Comparison of ENCODE assay signal across 8 mouse cellular contexts in the genomic region with DNA sequence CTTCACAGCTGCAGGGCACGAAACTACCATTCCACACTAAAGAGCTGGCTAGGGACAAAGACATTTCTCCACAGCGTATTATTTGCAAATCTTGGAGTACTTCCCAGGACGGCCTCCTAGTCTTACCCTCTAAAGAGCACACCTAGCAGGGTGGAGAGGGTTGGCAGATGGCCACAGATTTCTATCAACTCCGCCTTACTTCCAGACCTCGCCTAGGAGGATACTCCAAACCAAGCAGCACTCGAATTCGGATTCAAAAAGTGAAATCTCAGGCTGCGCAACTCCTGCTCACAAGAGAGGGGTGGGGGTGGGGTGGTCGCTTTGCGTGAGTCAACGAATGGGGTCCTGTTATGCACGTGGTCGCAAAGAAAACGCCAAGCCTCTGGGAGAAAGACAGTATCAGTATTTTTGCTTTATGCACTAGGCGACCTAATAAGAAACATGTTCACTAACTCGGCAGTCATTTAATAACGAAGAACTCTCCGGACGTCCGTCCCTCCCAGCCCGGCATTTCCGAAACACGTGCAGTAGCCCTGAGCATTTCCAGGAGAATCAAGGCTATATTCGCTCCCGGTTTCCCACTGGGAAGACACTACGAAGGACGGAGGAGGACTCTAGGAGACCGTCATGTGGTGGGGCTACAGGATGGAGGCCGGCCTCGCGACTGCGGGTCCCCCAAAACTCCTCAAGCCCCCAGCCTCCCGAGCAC. TPM values are rescaled to one million over a fixed set of nuclear protein-coding genes. Genes with fewer than 3 reads are reported as not detected.
DNase-seq lines count a peak whose midpoint lies in the region; ATAC-seq lines count a peak whose summit lies in the region.

No protein-coding gene starts in this region.

- peak; percentile 13 to 41 for DNase-seq in layer of hippocampus, postnatal 10 days (ENCODE audit: low spot score in 2 of 2)
- no peak for DNase-seq in layer of hippocampus, adult 9-10 months (ENCODE audit: low spot score)
- peak; percentile 28 for DNase-seq in MEL-GATA-1-ER (ENCODE audit: extremely low read depth, low read depth)
- peak; percentile 57 for DNase-seq in embryonic facial prominence, embryonic 11.5 days (ENCODE audit: low spot score)
- peak; percentile 60 for DNase-seq in kidney, postnatal 14 days
- DNase-seq in lung, postnatal 4 days, result peak; percentile 71 to 80

- no peaks in the 10 kb centered on the region for H3K9me3 ChIP-seq in embryonic facial prominence, embryonic 11.5 days (replicated peaks; ENCODE audit: control insufficient read depth, low read length)
- H3K9me3 ChIP-seq in heart, embryonic 14.5 days (ENCODE audit: control insufficient read depth, low read length), result no peaks in the 10 kb centered on the region

- H3K36me3 ChIP-seq in embryonic facial prominence, embryonic 11.5 days (replicated peaks; ENCODE audit: control insufficient read depth, insufficient read depth, low read depth, low read length), result peaks cover 8% of the 10 kb centered on the region
- H3K36me3 ChIP-seq in heart, embryonic 14.5 days (ENCODE audit: control insufficient read depth, insufficient read depth, low read length), result peaks cover 47% of the 10 kb centered on the region

- no peaks in the 10 kb centered on the region for H3K4me1 ChIP-seq in embryonic facial prominence, embryonic 11.5 days (ENCODE audit: control insufficient read depth, insufficient read depth, low read length)
- peaks cover 2 to 7% of the 10 kb centered on the region in 2 experiments; a peak in 2 of 4 replicates for H3K4me1 ChIP-seq in heart, embryonic 14.5 days (ENCODE audit: control insufficient read depth in 2 of 2, insufficient read depth in 2 of 2, low read length in 2 of 2)

- H3K27ac ChIP-seq in embryonic facial prominence, embryonic 11.5 days (replicated peaks; ENCODE audit: low read depth, low read length), result peak overlapping the region; percentile 82
- peak overlapping the region; percentile 60 to 92 for H3K27ac ChIP-seq in heart, embryonic 14.5 days (replicated peaks in 1 of 2; ENCODE audit: control insufficient read depth in 1 of 2, insufficient read depth in 1 of 2, low read depth in 2 of 2, low read length in 2 of 2)

- H3K27me3 ChIP-seq in embryonic facial prominence, embryonic 11.5 days (ENCODE audit: control insufficient read depth, insufficient read depth, low read length), result no peaks in the 10 kb centered on the region
- no peaks in the 10 kb centered on the region for H3K27me3 ChIP-seq in heart, embryonic 14.5 days (ENCODE audit: control insufficient read depth, insufficient read depth, low read length)

- peak overlapping the region; percentile 95 for H3K9ac ChIP-seq in embryonic facial prominence, embryonic 11.5 days (replicated peaks; ENCODE audit: low read length)
- peak overlapping the region; percentile 95 for H3K9ac ChIP-seq in heart, embryonic 14.5 days (ENCODE audit: low read length)

- H3K4me3 ChIP-seq in embryonic facial prominence, embryonic 11.5 days (ENCODE audit: low read depth, low read length), result peak overlapping the region; percentile 79
- H3K4me3 ChIP-seq in heart, embryonic 14.5 days (ENCODE audit: control insufficient read depth in 1 of 2, insufficient read depth in 1 of 2, low read depth in 1 of 2, low read length in 2 of 2), result peak overlapping the region; percentile 72 to 92

- H3K4me2 ChIP-seq in embryonic facial prominence, embryonic 11.5 days (ENCODE audit: low read depth, low read length), result peak overlapping the region; percentile 67
- peak overlapping the region; percentile 83 for H3K4me2 ChIP-seq in heart, embryonic 14.5 days (ENCODE audit: low read length)

- peak; percentile 15; the same call in 1 of the 2 replicates for ATAC-seq in embryonic facial prominence, embryonic 11.5 days (replicated peaks; ENCODE audit: insufficient number of reproducible peaks, low FRiP score, low TSS enrichment, low read depth)
- peak; percentile 59; the same call in 1 of the 2 replicates for ATAC-seq in heart, embryonic 14.5 days (ENCODE audit: insufficient number of reproducible peaks, insufficient read depth, low FRiP score, low read depth)
- no peak for ATAC-seq in granulocyte monocyte progenitor cell, adult 5-6 weeks (replicated peaks; ENCODE audit: poor library complexity, severe bottlenecking)

- WGBS in embryonic facial prominence, embryonic 11.5 days, result 5% methylated on average over 33 of the region's 33 CpGs
- WGBS in heart, embryonic 14.5 days, result 2% methylated on average over 33 of the region's 33 CpGs

RNA-seq across cellular contexts. Expression of gene Dbil5, which starts 0.6 kb away (rescaled TPM):
- total RNA-seq in layer of hippocampus, postnatal 10 days (2021), result 1 to 10 TPM in 1 of 2 experiments, under 1 TPM in 1; 0.69 to 1.3 TPM
- 0.39 and 1.2 TPM in 2 replicates for polyA plus RNA-seq in embryonic facial prominence, embryonic 11.5 days (2014; fragmentation: Nextera tagmentation; extraction: Ambion mirVana)
- polyA plus RNA-seq in heart, embryonic 14.5 days (2014; fragmentation: Nextera tagmentation; extraction: Ambion mirVana), result 1.0 and 2.1 TPM in 2 replicates
- not detected in 2 replicates for total RNA-seq in granulocyte monocyte progenitor cell, adult 5-6 weeks (2014; fragmentation: Nextera tagmentation)
- not detected in 2 replicates for total RNA-seq in granulocyte monocyte progenitor cell, adult 5-6 weeks (2017)

RNA-seq across cellular contexts. Expression of gene Gemin4, which starts 0.6 kb away (rescaled TPM):
- total RNA-seq in layer of hippocampus, postnatal 10 days (2021), result 10 to 100 TPM; 11.5 to 11.6 TPM
- 54.7 and 55.6 TPM in 2 replicates for polyA plus RNA-seq in embryonic facial prominence, embryonic 11.5 days (2014; fragmentation: Nextera tagmentation; extraction: Ambion mirVana)
- 18.8 and 23.0 TPM in 2 replicates for polyA plus RNA-seq in heart, embryonic 14.5 days (2014; fragmentation: Nextera tagmentation; extraction: Ambion mirVana)
- 21.6 and 21.9 TPM in 2 replicates for total RNA-seq in granulocyte monocyte progenitor cell, adult 5-6 weeks (2014; fragmentation: Nextera tagmentation)
- 18.2 and 19.1 TPM in 2 replicates for total RNA-seq in granulocyte monocyte progenitor cell, adult 5-6 weeks (2017)

RNA-seq across cellular contexts. Expression of gene Mrm3, which starts 26.7 kb away (rescaled TPM):
- 10 to 100 TPM; 17.6 to 18.2 TPM for total RNA-seq in layer of hippocampus, postnatal 10 days (2021)
- polyA plus RNA-seq in embryonic facial prominence, embryonic 11.5 days (2014; fragmentation: Nextera tagmentation; extraction: Ambion mirVana), result 22.4 and 25.1 TPM in 2 replicates
- polyA plus RNA-seq in heart, embryonic 14.5 days (2014; fragmentation: Nextera tagmentation; extraction: Ambion mirVana), result 21.8 and 23.2 TPM in 2 replicates
- total RNA-seq in granulocyte monocyte progenitor cell, adult 5-6 weeks (2014; fragmentation: Nextera tagmentation), result 19.7 and 26.3 TPM in 2 replicates
- total RNA-seq in granulocyte monocyte progenitor cell, adult 5-6 weeks (2017), result 28.5 and 30.5 TPM in 2 replicates

RNA-seq across cellular contexts. Expression of gene Glod4, which starts 26.7 kb away (rescaled TPM):
- total RNA-seq in layer of hippocampus, postnatal 10 days (2021), result 10 to 100 TPM; 48.6 to 66.6 TPM
- polyA plus RNA-seq in embryonic facial prominence, embryonic 11.5 days (2014; fragmentation: Nextera tagmentation; extraction: Ambion mirVana), result 152 and 158 TPM in 2 replicates
- polyA plus RNA-seq in heart, embryonic 14.5 days (2014; fragmentation: Nextera tagmentation; extraction: Ambion mirVana), result 135 and 138 TPM in 2 replicates
- total RNA-seq in granulocyte monocyte progenitor cell, adult 5-6 weeks (2014; fragmentation: Nextera tagmentation), result 69.2 and 126 TPM in 2 replicates
- 302 and 358 TPM in 2 replicates for total RNA-seq in granulocyte monocyte progenitor cell, adult 5-6 weeks (2017)

RNA-seq across cellular contexts. Expression of gene Fam57a, which starts 37.4 kb away (rescaled TPM):
- 10 to 100 TPM; 20.2 to 22.3 TPM for total RNA-seq in layer of hippocampus, postnatal 10 days (2021)
- polyA plus RNA-seq in embryonic facial prominence, embryonic 11.5 days (2014; fragmentation: Nextera tagmentation; extraction: Ambion mirVana), result 31.0 and 34.3 TPM in 2 replicates
- polyA plus RNA-seq in heart, embryonic 14.5 days (2014; fragmentation: Nextera tagmentation; extraction: Ambion mirVana), result 22.4 and 23.1 TPM in 2 replicates
- 1.2 and 5.6 TPM in 2 replicates for total RNA-seq in granulocyte monocyte progenitor cell, adult 5-6 weeks (2014; fragmentation: Nextera tagmentation)
- 0.17 and 2.7 TPM in 2 replicates for total RNA-seq in granulocyte monocyte progenitor cell, adult 5-6 weeks (2017)
